Mouse (Mus musculus): ENCODE data around the gene Cacnb1. TPM values are rescaled to one million over a fixed set of nuclear protein-coding genes. Genes with fewer than 3 reads are reported as not detected.

The Cacnb1 gene
- total RNA-seq, 4 experiments from 2014 or later, result 127 to 142 (median 137) TPM

- no peak for DNase-seq (ENCODE audit: low spot score in 2 of 2)
These were observed 65.8 kb downstream of the Cacnb1 start for GRCm38 (mm10) chr11:97956905-97957560.

GRCm38 (mm10) chr11:97955915-97956314 is 66.9 kb downstream of the Cacnb1 start:
- no peak for DNase-seq (ENCODE audit: low spot score in 2 of 2)

GRCm38 (mm10) chr11:97955146-97955902 is 67.5 kb downstream of the Cacnb1 start:
- no peak for DNase-seq (ENCODE audit: low spot score in 2 of 2)

GRCm38 (mm10) chr11:97954469-97955141 is 68.2 kb downstream of the Cacnb1 start:
- DNase-seq (ENCODE audit: low spot score in 2 of 2), result no peak

GRCm38 (mm10) chr11:97953939-97954275 is 68.9 kb downstream of the Cacnb1 start:
- no peak for DNase-seq (ENCODE audit: low spot score in 2 of 2)

DNA sequence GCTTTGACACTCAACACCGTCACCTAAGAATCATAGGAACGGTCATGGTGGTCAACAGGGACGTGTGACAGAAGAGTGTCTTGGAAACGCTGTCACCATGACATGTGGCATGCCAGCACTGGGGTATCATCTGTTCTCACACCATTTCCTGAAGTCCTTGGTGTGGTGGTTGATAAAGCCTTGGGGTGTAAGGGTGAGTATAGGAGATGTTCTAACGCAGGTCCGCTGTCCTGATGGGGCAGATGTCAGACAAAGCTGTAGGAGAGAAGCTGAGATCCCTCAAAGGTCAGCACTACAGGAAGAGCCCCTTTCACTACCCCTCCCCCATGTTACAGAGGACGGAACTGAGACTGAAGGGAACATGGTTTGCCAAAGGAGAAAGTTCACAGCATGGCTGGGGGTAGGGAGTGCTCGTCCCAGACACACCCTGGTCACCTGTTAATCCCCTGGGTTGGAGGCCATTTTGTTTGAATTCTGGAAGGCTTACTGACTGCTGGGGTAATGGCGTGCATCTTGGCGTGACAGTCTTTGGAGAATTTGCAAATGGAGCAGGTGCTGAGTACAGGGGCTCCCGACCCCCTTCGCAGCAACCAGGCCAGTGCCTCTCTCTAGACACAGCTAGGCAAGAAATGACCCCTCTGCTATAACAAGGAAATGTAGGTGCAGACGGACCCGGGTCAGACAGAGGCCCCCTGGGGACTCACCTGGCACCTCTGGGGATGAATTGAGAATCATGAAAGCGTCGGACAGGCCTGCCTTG is 69.5 kb downstream of the Cacnb1 start:
- DNase-seq (ENCODE audit: low spot score in 2 of 2), result no peak

- DNase-seq (ENCODE audit: low spot score in 2 of 2), result no peak
These were observed 70.3 kb downstream of the Cacnb1 start for GRCm38 (mm10) chr11:97952367-97953006.

Small RNA genes within 50 kb of the gene (microRNA-seq; reads per million reads assigned to microRNA genes)
- 0 reads per million in 2 experiments for gene Gm27597

Other genes starting within 250 kb of the Cacnb1 start
- 1 to 10 TPM in 1 of 4 experiments, under 1 TPM in 2, not detected in 1; 0.65 to 1.2 (median 0.84) TPM for gene 1700001P01Rik, start 247.1 kb downstream of the Cacnb1 start, total RNA-seq (2022)
- 100 to 1,000 TPM; 331 to 461 (median 392) TPM for gene Rpl23, start 240.6 kb downstream of the Cacnb1 start, total RNA-seq (2022)
- 100 to 1,000 TPM; 138 to 169 (median 155) TPM for gene Lasp1, start 224.0 kb downstream of the Cacnb1 start, total RNA-seq (2022)
- gene B230217C12Rik, start 182.3 kb downstream of the Cacnb1 start, total RNA-seq (2022), result 10 to 100 TPM; 73.0 to 83.2 (median 79.8) TPM
- 1 to 10 TPM; 2.1 to 3.2 (median 2.9) TPM for gene Fbxo47, start 138.9 kb downstream of the Cacnb1 start, total RNA-seq (2022)
- 10 to 100 TPM; 41.2 to 46.2 (median 43.9) TPM for gene Plxdc1, start 36.6 kb downstream of the Cacnb1 start, total RNA-seq (2022)
- gene Arl5c, start 26.9 kb downstream of the Cacnb1 start, total RNA-seq (2022), result 1 to 10 TPM; 1.5 to 2.1 (median 1.7) TPM
- gene Rpl19, start 3.7 kb upstream of the Cacnb1 start, total RNA-seq (2022), result 100 to 1,000 TPM; 564 to 674 (median 627) TPM
- gene Stac2, start 30.4 kb upstream of the Cacnb1 start, total RNA-seq (2022), result 100 to 1,000 TPM in 1 of 4 experiments, 10 to 100 TPM in 3; 83.1 to 109 (median 94.1) TPM
- 10 to 100 TPM; 33.4 to 37.5 (median 34.9) TPM for gene Fbxl20, start 127.4 kb upstream of the Cacnb1 start, total RNA-seq (2022)
- gene Med1, start 170.3 kb upstream of the Cacnb1 start, total RNA-seq (2022), result 10 to 100 TPM; 41.3 to 50.8 (median 46.0) TPM
- 10 to 100 TPM; 36.6 to 42.6 (median 39.3) TPM for gene Cdk12, start 180.0 kb upstream of the Cacnb1 start, total RNA-seq (2022)

All from left cerebral cortex, adult 8-10 months (tissue).